Mouse (Mus musculus): ENCODE results near the gene Rps28. TPM values are rescaled to one million over a fixed set of nuclear protein-coding genes. Genes with fewer than 3 reads are reported as not detected.

The Rps28 gene
- polyA plus RNA-seq, 1 experiment: 444 TPM

- Histone ChIP-seq H3K4me3 (ENCODE audit: low read depth, low read length) (peak within 1 kb of the TSS; percentile 63), H3K36me3 (ENCODE audit: control insufficient read depth, insufficient read depth, low read length) (peaks cover 4% of the 10 kb centered on the region; the same call in 1 of the 2 replicates), H3K4me1 (ENCODE audit: control insufficient read depth, insufficient read depth, insufficient read length, low read length) (peaks cover 33% of the 10 kb centered on the region), H3K27ac (ENCODE audit: insufficient read depth, low read depth, low read length) (peak within 1 kb of the TSS; percentile 64), H3K27me3 (ENCODE audit: control insufficient read depth, insufficient read depth, low read length) (no peaks in the 10 kb centered on the region)
- TF ChIP-seq CTCF (IDR thresholded peaks at IDR 0.05; ENCODE audit: extremely low read depth, insufficient read length, insufficient replicate concordance, low read depth, low read length) (no peak), POLR2A (IDR thresholded peaks at IDR 0.05; ENCODE audit: low read depth, low read length) (no peak; the same call in 1 of the 2 replicates)
- WGBS: under 1% methylated on average over 50 of the region's 50 CpGs
Observed at GRCm38 (mm10) chr17:33781124-33781977, 43.0 kb downstream of the Rps28 start, which contains the start of gene Angptl4. Gene Angptl4, minus strand, starts transcription at chr17:33781830.

- Histone ChIP-seq H3K4me1 (ENCODE audit: control insufficient read depth, insufficient read depth, insufficient read length, low read length) (peaks cover 33% of the 10 kb centered on the region), H3K27me3 (ENCODE audit: control insufficient read depth, insufficient read depth, low read length) (no peaks in the 10 kb centered on the region), H3K4me3 (ENCODE audit: low read depth, low read length) (peak overlapping the region; percentile 20; the same call in 1 of the 2 replicates), H3K36me3 (ENCODE audit: control insufficient read depth, insufficient read depth, low read length) (peaks cover 4% of the 10 kb centered on the region; the same call in 1 of the 2 replicates), H3K27ac (ENCODE audit: insufficient read depth, low read depth, low read length) (peak overlapping the region; percentile 64)
- TF ChIP-seq CTCF (IDR thresholded peaks at IDR 0.05; ENCODE audit: extremely low read depth, insufficient read length, insufficient replicate concordance, low read depth, low read length): no peak
- 50% methylated on average over 5 of the region's 5 CpGs for WGBS
Observed at GRCm38 (mm10) chr17:33780431-33780830, 43.9 kb downstream of the Rps28 start.

DNA sequence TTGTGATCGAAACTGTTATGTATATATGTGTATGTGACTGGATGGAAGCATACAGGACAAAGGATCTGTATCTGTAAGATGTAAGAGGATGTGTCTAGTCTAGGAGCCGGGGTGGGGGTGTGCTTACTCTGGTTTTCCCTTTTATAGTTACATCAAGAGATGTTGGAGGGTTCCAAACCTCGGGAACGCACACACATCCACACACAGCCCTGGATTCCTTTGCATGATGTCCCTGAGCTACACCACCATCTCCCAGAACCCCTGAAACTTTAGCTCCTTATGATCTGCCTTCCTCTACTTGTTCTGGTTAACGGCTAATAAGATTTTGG is 44.4 kb downstream of the Rps28 start:
- H3K4me3 ChIP-seq (ENCODE audit: low read depth, low read length): no peak overlapping the region
- peaks cover 4% of the 10 kb centered on the region; the same call in 1 of the 2 replicates for H3K36me3 ChIP-seq (ENCODE audit: control insufficient read depth, insufficient read depth, low read length)
- H3K27me3 ChIP-seq (ENCODE audit: control insufficient read depth, insufficient read depth, low read length): no peaks in the 10 kb centered on the region
- 63% methylated on average over 5 of the region's 5 CpGs for WGBS
- H3K27ac ChIP-seq (ENCODE audit: insufficient read depth, low read depth, low read length): 0 out of 2 replicates have a peak overlapping the region, but pooled peaks have one; percentile 64
- TF ChIP-seq CTCF (IDR thresholded peaks at IDR 0.05; ENCODE audit: extremely low read depth, insufficient read length, insufficient replicate concordance, low read depth, low read length) (no peak), POLR2A (IDR thresholded peaks at IDR 0.05; ENCODE audit: low read depth, low read length) (no peak)
- peaks cover 38% of the 10 kb centered on the region for H3K4me1 ChIP-seq (ENCODE audit: control insufficient read depth, insufficient read depth, insufficient read length, low read length)

GRCm38 (mm10) chr17:33779271-33779966 is 44.9 kb downstream of the Rps28 start:
- H3K27ac ChIP-seq (ENCODE audit: insufficient read depth, low read depth, low read length): peak overlapping the region; percentile 38
- no peaks in the 10 kb centered on the region for H3K27me3 ChIP-seq (ENCODE audit: control insufficient read depth, insufficient read depth, low read length)
- 17% methylated on average over 9 of the region's 9 CpGs for WGBS
- TF ChIP-seq POLR2A (IDR thresholded peaks at IDR 0.05; ENCODE audit: low read depth, low read length) (no peak; the same call in 1 of the 2 replicates), CTCF (IDR thresholded peaks at IDR 0.05; ENCODE audit: extremely low read depth, insufficient read length, insufficient replicate concordance, low read depth, low read length) (no peak)
- peak overlapping the region; percentile 13 for H3K4me3 ChIP-seq (ENCODE audit: low read depth, low read length)
- peaks cover 4% of the 10 kb centered on the region; the same call in 1 of the 2 replicates for H3K36me3 ChIP-seq (ENCODE audit: control insufficient read depth, insufficient read depth, low read length)
- H3K4me1 ChIP-seq (ENCODE audit: control insufficient read depth, insufficient read depth, insufficient read length, low read length): peaks cover 39% of the 10 kb centered on the region

- H3K36me3 ChIP-seq (ENCODE audit: control insufficient read depth, insufficient read depth, low read length): peaks cover 4% of the 10 kb centered on the region; the same call in 1 of the 2 replicates
- WGBS: 89% methylated on average over 4 of the region's 4 CpGs
- H3K27ac ChIP-seq (ENCODE audit: insufficient read depth, low read depth, low read length): peak overlapping the region; percentile 69
- TF ChIP-seq POLR2A (IDR thresholded peaks at IDR 0.05; ENCODE audit: low read depth, low read length): no peak
- no peak for TF ChIP-seq CTCF (IDR thresholded peaks at IDR 0.05; ENCODE audit: extremely low read depth, insufficient read length, insufficient replicate concordance, low read depth, low read length)
- H3K4me3 ChIP-seq (ENCODE audit: low read depth, low read length): no peak overlapping the region
- H3K27me3 ChIP-seq (ENCODE audit: control insufficient read depth, insufficient read depth, low read length): no peaks in the 10 kb centered on the region
- H3K4me1 ChIP-seq (ENCODE audit: control insufficient read depth, insufficient read depth, insufficient read length, low read length): peaks cover 18% of the 10 kb centered on the region
Observed at GRCm38 (mm10) chr17:33775287-33775686, 49.1 kb downstream of the Rps28 start.

DNA sequence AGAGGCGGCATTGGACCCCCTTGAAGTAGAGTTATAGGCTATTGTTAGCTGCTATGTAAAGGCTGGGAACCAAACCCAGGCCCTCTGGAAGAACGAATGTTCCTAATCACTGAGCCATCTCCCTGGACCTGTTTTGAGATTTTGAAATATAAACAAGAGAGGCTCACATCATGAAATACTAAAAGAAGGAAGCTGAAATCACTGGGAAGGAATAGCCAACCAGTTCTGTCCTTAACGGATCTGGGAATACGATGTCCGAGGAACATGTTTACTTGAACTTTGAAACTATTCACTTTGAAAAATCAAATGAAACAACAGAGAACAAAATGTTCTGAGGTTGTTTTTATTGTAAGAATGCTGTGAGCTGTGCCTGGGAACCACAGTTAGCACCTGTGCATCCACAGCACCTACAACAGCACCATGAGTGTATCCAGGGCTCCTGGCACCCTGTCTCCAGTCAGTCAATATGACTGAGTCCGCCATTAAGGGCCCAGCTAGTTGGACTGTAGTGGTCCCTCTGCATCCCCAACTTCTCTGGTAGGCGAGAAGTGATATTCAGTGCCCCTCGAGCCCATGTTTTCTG is 49.7 kb downstream of the Rps28 start:
- peak overlapping the region; percentile 69 for H3K27ac ChIP-seq (ENCODE audit: insufficient read depth, low read depth, low read length)

More for the DNA sequence above, 49.7 kb downstream of the Rps28 start:
- TF ChIP-seq POLR2A (IDR thresholded peaks at IDR 0.05; ENCODE audit: low read depth, low read length) (no peak), CTCF (IDR thresholded peaks at IDR 0.05; ENCODE audit: extremely low read depth, insufficient read length, insufficient replicate concordance, low read depth, low read length) (no peak)
- WGBS: 59% methylated on average over 8 of the region's 8 CpGs
- no peak overlapping the region for H3K4me3 ChIP-seq (ENCODE audit: low read depth, low read length)
- peaks cover 4% of the 10 kb centered on the region; the same call in 1 of the 2 replicates for H3K36me3 ChIP-seq (ENCODE audit: control insufficient read depth, insufficient read depth, low read length)
- peaks cover 18% of the 10 kb centered on the region for H3K4me1 ChIP-seq (ENCODE audit: control insufficient read depth, insufficient read depth, insufficient read length, low read length)
- H3K27me3 ChIP-seq (ENCODE audit: control insufficient read depth, insufficient read depth, low read length): no peaks in the 10 kb centered on the region

All from small intestine, adult 2 months (tissue).